Mouse (Mus musculus) hindbrain, embryonic 11.5 days (tissue): Measurements from ENCODE around the gene Senp3. TPM values are rescaled to one million over a fixed set of nuclear protein-coding genes. Genes with fewer than 3 reads are reported as not detected.

Source experiments
- ATAC-seq: fragments of 200-750 bp; cut with Nextera tagmentation; 2 replicates; pipeline ENCODE4 v1.8.0; 2017; ENCODE audit warnings: mild to moderate bottlenecking, moderate TSS enrichment, moderate library complexity; ENCODE audit not compliant: low FRiP score
- DNase-seq: peaks from one replicate; pipeline ENCODE4 v3.0.0-alpha.2; 2015; ENCODE audit warnings: low spot score
- H3K27ac ChIP-seq: fragments of 300-500 bp; sonication (generic); 2 replicates; pipeline ENCODE4 v1.5.1; 2014; ENCODE audit warnings: mild to moderate bottlenecking, low read depth, low read length
- H3K27me3 ChIP-seq: fragments of 300-500 bp; sonication (generic); 2 replicates; pipeline ENCODE4 v1.6.1; 2014; ENCODE audit warnings: mild to moderate bottlenecking, low read length, moderate library complexity, mixed read lengths; ENCODE audit not compliant: control insufficient read depth, insufficient read depth
- H3K36me3 ChIP-seq: fragments of 300-500 bp; sonication (generic); 2 replicates; pipeline ENCODE4 v1.6.1; 2014; ENCODE audit warnings: mild to moderate bottlenecking, low read length, moderate library complexity, mixed read lengths; ENCODE audit not compliant: control insufficient read depth, insufficient read depth
- H3K4me1 ChIP-seq: fragments of 300-500 bp; sonication (generic); replicated peaks from 2 replicates; pipeline ENCODE4 v1.6.1; 2014; ENCODE audit warnings: low read length, mixed read lengths; ENCODE audit not compliant: control insufficient read depth, insufficient read depth
- H3K4me2 ChIP-seq: fragments of 300-500 bp; sonication (generic); replicated peaks from 2 replicates; pipeline ENCODE4 v1.6.1; 2014; ENCODE audit warnings: mild to moderate bottlenecking, low read depth, low read length
- H3K4me3 ChIP-seq: fragments of 300-500 bp; sonication (generic); 2 replicates; pipeline ENCODE4 v1.5.1; 2014; ENCODE audit warnings: low read depth, low read length
- H3K9ac ChIP-seq: fragments of 300-500 bp; sonication (generic); 2 replicates; pipeline ENCODE4 v1.6.1; 2014; ENCODE audit warnings: low read depth, low read length
- H3K9me3 ChIP-seq: fragments of 300-500 bp; sonication (generic); 2 replicates; pipeline ENCODE4 v1.6.1; 2016; ENCODE audit warnings: low read length; ENCODE audit not compliant: control insufficient read depth
- WGBS: fragments of 180-500 bp; shearing (Covaris S2); extraction: QIAGEN DNeasy Blood & Tissue Kit; methylation state at CpG from one replicate; pipeline ENCODE4 v1.1.7; 2014; 5-methylcytosine and 5-hydroxymethylcytosine counted together
- polyA plus RNA-seq: library from polyadenylated mRNA; unstranded; fragments of >200 nt; fragmentation: Nextera tagmentation; extraction: Ambion mirVana; gene quantifications from 2 replicates; pipeline ENCODE4 v1.2.1, GENCODE M21; 2014

Gene Senp3
- polyA plus RNA-seq, 1 experiment from 2014 or later = 101 TPM

DNA sequence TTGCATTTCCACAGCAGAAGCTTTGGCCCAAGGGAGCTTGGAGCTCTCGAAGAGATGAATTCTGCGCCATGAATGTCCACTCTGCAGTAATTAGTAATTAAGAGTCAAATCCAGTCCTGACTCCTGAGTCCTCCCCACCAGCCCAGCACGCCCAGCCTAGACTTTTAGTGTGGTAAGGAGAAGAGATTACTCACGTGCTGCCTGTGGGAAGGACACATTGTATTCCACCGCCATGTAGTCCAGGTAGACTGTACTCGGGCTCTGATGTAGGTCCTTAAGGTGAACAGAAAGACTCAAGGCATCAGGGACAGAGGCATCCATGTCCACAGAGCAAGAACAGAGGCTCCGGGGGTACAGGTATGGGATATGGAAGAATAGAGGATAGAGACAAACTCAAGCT is 17.0 kb downstream of the Senp3 start:
- peaks cover 19% of the 10 kb centered on the region for H3K36me3 ChIP-seq
- H3K4me2 ChIP-seq = no peak overlapping the region
- no peak overlapping the region for H3K27ac ChIP-seq
- H3K9ac ChIP-seq = no peak overlapping the region
- H3K4me1 ChIP-seq = peaks cover 4% of the 10 kb centered on the region; the same call in 1 of the 2 replicates
- H3K9me3 ChIP-seq = no peaks in the 10 kb centered on the region
- ATAC-seq (no peak), DNase-seq (no peak)
- 0 out of 2 replicates have a peak overlapping the region, but pooled peaks have one; percentile 6 for H3K4me3 ChIP-seq
- H3K27me3 ChIP-seq = no peaks in the 10 kb centered on the region
- WGBS = 95% methylated on average over 7 of the region's 7 CpGs

DNA sequence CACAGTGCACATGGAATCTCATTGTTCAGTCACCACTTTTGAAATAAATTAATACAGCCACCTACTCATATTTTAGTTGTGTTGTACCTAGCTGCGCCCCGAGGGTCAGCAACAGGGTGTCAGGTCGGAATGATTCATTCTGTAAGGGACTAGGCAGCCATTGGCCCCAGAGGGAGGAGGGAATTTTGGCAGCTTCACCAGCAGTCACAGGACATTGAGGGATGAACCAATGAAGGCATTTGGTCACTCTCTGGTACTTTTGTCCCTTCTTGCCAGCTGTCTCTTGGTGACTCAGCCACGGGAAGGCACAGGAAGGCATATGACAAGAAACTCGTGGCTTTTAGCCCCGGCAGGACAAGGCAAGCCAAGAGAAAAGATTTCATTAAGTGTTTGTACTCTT is 18.1 kb downstream of the Senp3 start:
- H3K36me3 ChIP-seq = peaks cover 15% of the 10 kb centered on the region

DNA sequence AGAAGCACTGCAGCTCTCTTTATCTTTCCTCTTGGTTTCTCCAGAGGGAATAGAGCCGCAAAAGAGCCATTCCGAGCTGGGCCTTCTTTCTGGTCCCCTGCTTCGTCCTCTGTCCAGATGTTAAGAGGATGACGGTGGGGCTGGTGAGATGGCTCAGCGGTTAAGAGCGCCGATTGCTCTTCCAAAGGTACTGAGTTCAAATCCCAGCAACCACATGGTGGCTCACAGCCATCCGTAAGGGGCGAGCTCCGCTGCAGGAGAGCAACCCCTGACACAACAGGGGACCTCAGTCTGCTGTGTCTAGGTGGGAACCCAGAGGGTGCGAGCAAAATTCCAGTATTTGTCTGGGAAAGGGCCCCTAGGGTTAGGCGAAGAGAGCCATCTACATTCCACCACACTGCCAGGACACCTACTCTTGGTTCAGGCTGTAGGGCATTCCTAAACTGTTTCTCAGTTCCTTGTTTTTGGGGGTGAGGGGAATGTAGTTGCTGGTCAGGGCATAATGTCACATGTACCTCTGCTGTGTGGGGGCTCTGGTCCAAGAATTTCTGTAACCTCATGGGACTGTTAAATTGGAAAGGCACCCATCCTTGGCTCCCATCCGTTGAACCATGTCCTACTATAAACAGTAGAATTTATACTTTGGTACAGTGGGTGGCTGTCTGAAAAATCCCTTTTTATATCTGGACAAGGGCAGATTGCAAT is 18.8 kb downstream of the Senp3 start:
- ATAC-seq (peak; percentile 28), DNase-seq (no peak)
- no peaks in the 10 kb centered on the region for H3K9me3 ChIP-seq
- peak overlapping the region; percentile 8; the same call in 1 of the 2 replicates for H3K9ac ChIP-seq
- H3K36me3 ChIP-seq = peaks cover 10% of the 10 kb centered on the region
- peaks cover 4% of the 10 kb centered on the region; the same call in 1 of the 2 replicates for H3K4me1 ChIP-seq
- peak overlapping the region; percentile 38 for H3K4me2 ChIP-seq
- no peaks in the 10 kb centered on the region for H3K27me3 ChIP-seq
- H3K27ac ChIP-seq = peak overlapping the region; percentile 79
- peak overlapping the region; percentile 50; the same call in 1 of the 2 replicates for H3K4me3 ChIP-seq
- WGBS = 70% methylated on average over 13 of the region's 13 CpGs

More for the DNA sequence above, 18.1 kb downstream of the Senp3 start:
- Histone ChIP-seq H3K4me3 (no peak overlapping the region), H3K9ac (no peak overlapping the region), H3K4me2 (no peak overlapping the region), H3K27me3 (no peaks in the 10 kb centered on the region), H3K4me1 (peaks cover 4% of the 10 kb centered on the region; the same call in 1 of the 2 replicates), H3K9me3 (no peaks in the 10 kb centered on the region), H3K27ac (peak overlapping the region; percentile 79; the same call in 1 of the 2 replicates)
- ATAC-seq (no peak), DNase-seq (no peak)
- WGBS = 92% methylated on average over 6 of the region's 6 CpGs

DNA sequence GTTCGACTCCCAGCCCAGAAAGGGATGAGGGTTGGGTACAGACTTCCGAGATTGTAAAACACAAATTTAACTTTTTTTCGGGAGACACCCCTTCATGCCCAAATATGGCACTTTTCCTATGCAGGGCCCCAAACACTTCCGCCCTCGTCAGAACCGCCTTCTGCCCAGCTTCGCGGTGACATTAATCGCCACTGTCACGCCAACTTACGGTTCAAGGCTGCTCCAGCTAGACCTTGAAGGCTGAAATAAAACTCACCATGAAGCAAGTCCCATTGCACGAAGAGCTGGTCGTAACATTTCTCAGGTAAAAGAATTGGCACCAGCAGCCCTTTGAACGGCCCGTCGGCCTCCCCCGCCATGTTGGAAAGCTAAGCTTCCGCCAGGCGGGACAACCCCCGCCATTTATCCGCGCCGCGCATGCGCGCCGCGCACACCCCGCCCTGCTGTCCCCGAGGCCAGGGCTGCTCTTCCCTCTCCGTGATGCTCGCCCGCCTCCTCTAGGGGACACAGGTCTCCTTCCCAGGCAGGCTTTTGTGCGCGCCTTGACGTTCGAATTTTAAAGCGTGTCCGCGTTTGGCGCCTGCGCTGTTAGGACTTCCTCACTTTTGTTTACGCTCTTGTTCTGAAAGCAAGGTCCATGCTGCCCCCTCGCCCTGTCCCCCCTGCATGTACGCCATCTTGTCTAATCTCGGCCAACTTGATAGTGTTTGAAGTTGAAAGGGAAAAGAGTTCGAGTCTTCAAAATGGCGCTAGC is 19.5 kb downstream of the Senp3 start, which contains the start of gene Mpdu1:
Mpdu1 (minus strand) TSS at position 430 of the 754 bp plus-strand sequence.
- DNase-seq (peak; percentile 97), ATAC-seq (peak; percentile 95)
- Histone ChIP-seq H3K4me2 (peak within 1 kb of the TSS; percentile 38), H3K9me3 (no peaks in the 10 kb centered on the region), H3K36me3 (peaks cover 9% of the 10 kb centered on the region; the same call in 1 of the 2 replicates), H3K9ac (peak within 1 kb of the TSS; percentile 67), H3K4me3 (peak within 1 kb of the TSS; percentile 50), H3K27me3 (no peaks in the 10 kb centered on the region), H3K27ac (peak within 1 kb of the TSS; percentile 79), H3K4me1 (peaks cover 4% of the 10 kb centered on the region; the same call in 1 of the 2 replicates)
- WGBS = under 1% methylated on average over 48 of the region's 48 CpGs

DNA sequence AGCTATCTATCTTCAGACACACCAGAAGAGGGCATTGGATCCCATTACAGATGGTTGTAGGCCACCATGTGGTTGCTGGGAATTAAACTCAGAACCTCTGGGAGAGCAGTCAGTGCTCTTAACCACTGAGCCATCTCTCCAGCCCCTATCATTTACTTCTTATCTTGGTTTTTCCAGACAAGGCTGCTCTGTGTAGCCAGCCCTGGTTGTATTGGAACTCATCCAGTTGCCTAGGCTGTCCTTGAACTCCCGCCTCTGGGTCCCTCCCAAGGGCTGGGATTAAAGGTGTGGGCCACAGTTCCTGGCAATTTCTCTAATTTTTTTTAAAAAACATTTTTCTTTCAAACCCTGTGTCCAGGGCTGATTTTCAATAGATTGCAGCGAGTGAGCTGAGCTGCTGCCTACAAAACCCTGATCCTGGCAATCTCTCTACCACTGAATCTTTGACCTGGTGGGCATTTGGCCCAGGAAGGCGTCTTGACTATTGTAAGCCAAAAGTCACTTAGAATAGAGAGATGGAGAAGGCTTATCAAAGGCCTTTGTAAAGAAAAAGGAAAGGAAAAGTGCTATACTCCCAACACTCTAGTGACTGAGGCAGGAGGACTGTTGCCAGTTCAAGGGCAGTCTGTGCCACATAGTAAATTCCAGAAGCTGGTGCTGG is 20.5 kb downstream of the Senp3 start:
- no peaks in the 10 kb centered on the region for H3K27me3 ChIP-seq
- peaks cover 4% of the 10 kb centered on the region; the same call in 1 of the 2 replicates for H3K4me1 ChIP-seq
- ATAC-seq = no peak
- H3K9ac ChIP-seq = peak overlapping the region; percentile 67
- H3K36me3 ChIP-seq = peaks cover 9% of the 10 kb centered on the region; the same call in 1 of the 2 replicates
- WGBS = 80% methylated on average over 3 of the region's 3 CpGs
- no peak for DNase-seq
- H3K4me2 ChIP-seq = peak overlapping the region; percentile 38
- peak overlapping the region; percentile 79; the same call in 1 of the 2 replicates for H3K27ac ChIP-seq
- H3K9me3 ChIP-seq = no peaks in the 10 kb centered on the region
- peak overlapping the region; percentile 50 for H3K4me3 ChIP-seq

DNA sequence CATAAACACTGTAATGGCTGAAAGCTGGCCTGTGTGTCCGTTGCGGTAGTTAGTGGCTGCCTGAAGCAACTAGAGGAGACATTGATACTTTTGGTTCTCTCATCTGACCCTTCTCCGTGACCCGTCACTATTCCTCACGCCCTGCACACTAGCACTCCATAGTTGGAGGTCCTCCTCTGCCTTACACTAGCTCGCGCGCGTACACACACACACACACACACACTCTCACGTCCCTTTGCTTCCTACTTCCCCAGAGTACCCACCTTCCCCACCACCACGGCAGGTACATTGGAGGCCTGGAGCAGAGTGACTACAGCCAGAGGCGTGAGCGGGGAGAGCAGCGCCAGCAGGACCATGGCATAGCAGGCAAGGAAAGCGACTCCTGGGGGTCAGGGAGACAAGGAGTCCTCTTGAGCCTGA is 24.4 kb downstream of the Senp3 start:
- Histone ChIP-seq H3K4me1 (no peaks in the 10 kb centered on the region; the same call in 1 of the 2 replicates), H3K27ac (no peak overlapping the region), H3K27me3 (no peaks in the 10 kb centered on the region), H3K4me2 (no peak overlapping the region), H3K4me3 (no peak overlapping the region), H3K9ac (no peak overlapping the region), H3K36me3 (peaks cover 8% of the 10 kb centered on the region), H3K9me3 (no peaks in the 10 kb centered on the region)
- no peak for DNase-seq
- ATAC-seq = no peak
- whole genome bisulfite sequencing = 84% methylated on average over 15 of the region's 15 CpGs

DNA sequence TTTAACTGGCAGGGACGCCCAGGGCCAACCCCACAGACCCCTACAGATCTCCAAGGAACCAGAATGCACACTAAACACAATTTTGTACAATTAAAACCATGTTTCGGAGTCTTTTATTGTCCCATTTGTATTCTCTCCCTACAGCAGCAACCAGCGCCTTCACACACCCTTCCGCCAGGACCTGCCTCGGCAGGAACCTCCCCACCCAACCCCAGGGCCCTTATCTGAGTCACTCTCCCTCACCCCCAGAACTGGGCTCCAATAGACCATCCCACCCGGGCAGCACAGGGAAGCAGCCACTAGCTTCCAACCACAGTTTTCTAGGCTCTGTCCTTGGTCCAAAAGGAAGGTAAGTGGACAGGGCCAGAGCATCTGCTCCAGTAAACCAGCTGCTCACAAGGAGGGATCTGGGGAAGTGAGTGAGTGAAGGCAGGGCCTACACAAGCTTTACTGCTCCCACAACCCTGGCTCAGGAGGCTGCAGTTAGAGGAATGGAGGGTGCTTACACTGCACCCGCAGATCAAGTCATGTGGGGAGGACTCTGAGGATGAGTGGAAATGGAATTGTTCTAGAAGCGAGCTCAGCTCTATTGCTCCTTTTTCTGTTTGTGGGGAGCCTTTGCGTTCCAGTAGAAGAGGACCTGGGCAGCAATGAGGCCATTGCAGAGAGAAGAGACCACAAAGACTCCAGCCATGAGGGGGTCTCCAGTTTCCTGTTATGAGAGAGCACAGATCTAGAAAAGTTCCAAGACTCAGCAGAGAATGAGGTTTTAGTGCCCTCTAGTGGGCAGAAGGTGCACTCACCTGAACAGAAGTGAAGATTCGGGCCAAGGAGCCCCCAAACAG is 25.0 kb downstream of the Senp3 start:
- ATAC-seq (no peak), DNase-seq (peak; percentile 80)
- 82% methylated on average over 10 of the region's 10 CpGs for WGBS
- Histone ChIP-seq H3K36me3 (peaks cover 11% of the 10 kb centered on the region), H3K4me2 (no peak overlapping the region), H3K27me3 (no peaks in the 10 kb centered on the region), H3K4me1 (no peaks in the 10 kb centered on the region; the same call in 1 of the 2 replicates), H3K9ac (no peak overlapping the region), H3K9me3 (no peaks in the 10 kb centered on the region), H3K27ac (peak overlapping the region; percentile 14; the same call in 1 of the 2 replicates), H3K4me3 (no peak overlapping the region)

DNA sequence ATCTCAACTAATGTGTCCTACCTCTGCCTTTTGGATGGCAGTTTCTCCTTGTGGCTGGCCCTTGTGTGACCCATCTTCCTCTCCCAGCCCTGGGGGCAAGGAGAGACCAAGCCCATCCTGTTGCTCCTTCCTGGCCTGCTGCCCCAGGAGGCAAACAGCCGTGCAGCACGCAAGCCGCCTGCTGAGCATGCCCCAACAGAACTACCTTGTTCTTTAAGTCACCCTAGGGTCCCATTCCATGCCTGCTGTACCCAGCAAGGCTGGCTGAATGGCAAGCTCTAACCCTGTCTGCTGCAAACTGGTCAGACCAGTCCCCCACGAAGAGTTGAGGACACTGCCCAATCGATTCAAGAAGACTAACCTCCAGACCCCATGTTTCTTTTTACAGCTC is 25.8 kb downstream of the Senp3 start:
- H3K27ac ChIP-seq = no peak overlapping the region
- no peaks in the 10 kb centered on the region for H3K9me3 ChIP-seq
- H3K27me3 ChIP-seq = no peaks in the 10 kb centered on the region
- H3K36me3 ChIP-seq = peaks cover 15% of the 10 kb centered on the region
- no peak overlapping the region for H3K4me2 ChIP-seq
- DNase-seq = no peak
- H3K9ac ChIP-seq = no peak overlapping the region
- WGBS = 77% methylated on average over 5 of the region's 5 CpGs
- no peak overlapping the region for H3K4me3 ChIP-seq
- H3K4me1 ChIP-seq = no peaks in the 10 kb centered on the region; the same call in 1 of the 2 replicates
- no peak for ATAC-seq
